Mouse (Mus musculus) lung, postnatal 25 days (tissue): ENCODE data around the gene Olfr67.
"Not testable (repeated sequence)": the region's sequence is repeated elsewhere in the genome, so short reads cannot be mapped to it uniquely, and the experiment has no call there.

Experiments
- DNase-seq: peaks from one replicate; pipeline ENCODE4 v3.0.0; 2022; ENCODE audit warnings: low spot score

The Olfr67 gene

GRCm38 (mm10) chr7:103791721-103792120, at the start of gene Olfr67:
TSS of gene Olfr67 (minus strand) at chr7:103791821.
- DNase-seq, result no peak

GRCm38 (mm10) chr7:103840268-103840667, 48.6 kb upstream of the Olfr67 start, which contains the start of gene Hbb-bh2:
TSS of gene Hbb-bh2 (minus strand) at chr7:103840520.
- DNase-seq, result no peak

GRCm38 (mm10) chr7:103827808-103828207, 36.2 kb upstream of the Olfr67 start, which contains the start of gene Hbb-bs:
TSS of gene Hbb-bs (minus strand) at chr7:103828096.
- DNase-seq, result no peak

- DNase-seq, result not testable (repeated sequence)
Observed at GRCm38 (mm10) chr7:103827139-103827538, 35.5 kb upstream of the Olfr67 start.

GRCm38 (mm10) chr7:103826255-103826887, 34.8 kb upstream of the Olfr67 start:
- no peak for DNase-seq

- DNase-seq, result no peak
Observed at GRCm38 (mm10) chr7:103825536-103826254, 34.1 kb upstream of the Olfr67 start.

- no peak for DNase-seq
Observed at GRCm38 (mm10) chr7:103824597-103824996, 33.0 kb upstream of the Olfr67 start.

- not testable (repeated sequence) for DNase-seq
Observed at GRCm38 (mm10) chr7:103815085-103815484, 23.5 kb upstream of the Olfr67 start.

GRCm38 (mm10) chr7:103813766-103814165, 22.1 kb upstream of the Olfr67 start, which contains the start of gene Hbb-bt:
TSS of gene Hbb-bt (minus strand) at chr7:103813996.
- no peak for DNase-seq

- DNase-seq, result not testable (repeated sequence)
Observed at GRCm38 (mm10) chr7:103813152-103813551, 21.5 kb upstream of the Olfr67 start.

- no peak for DNase-seq
Observed at GRCm38 (mm10) chr7:103812174-103812573, 20.6 kb upstream of the Olfr67 start.

GRCm38 (mm10) chr7:103811223-103811845, 19.7 kb upstream of the Olfr67 start:
- DNase-seq, result no peak

- no peak for DNase-seq
Observed at GRCm38 (mm10) chr7:103810746-103811145, 19.1 kb upstream of the Olfr67 start.

- no peak for DNase-seq
Observed at GRCm38 (mm10) chr7:103810296-103810695, 18.7 kb upstream of the Olfr67 start.

- DNase-seq, result no peak
Observed at GRCm38 (mm10) chr7:103809801-103810155, 18.2 kb upstream of the Olfr67 start.

GRCm38 (mm10) chr7:103808971-103809800, 17.6 kb upstream of the Olfr67 start:
- DNase-seq, result no peak

GRCm38 (mm10) chr7:103808120-103808519, 16.5 kb upstream of the Olfr67 start:
- not testable (repeated sequence) for DNase-seq

- DNase-seq, result no peak
Observed at GRCm38 (mm10) chr7:103806856-103807255, 15.2 kb upstream of the Olfr67 start.

- no peak for DNase-seq
Observed at GRCm38 (mm10) chr7:103792669-103793388, 1.2 kb upstream of the Olfr67 start.

- no peak for DNase-seq
Observed at GRCm38 (mm10) chr7:103779598-103779997, 12.0 kb downstream of the Olfr67 start, which contains the start of gene Olfr68. TSS of gene Olfr68 (minus strand) at chr7:103779698.

- DNase-seq, result not testable (repeated sequence)
Observed at GRCm38 (mm10) chr7:103777652-103778051, 14.0 kb downstream of the Olfr67 start.
